Mouse (Mus musculus) hindlimb bud, embryonic 11.5 days (tissue): ENCODE data around the gene Gm20777.
"Not testable (repeated sequence)": the region's sequence is repeated elsewhere in the genome, so short reads cannot be mapped to it uniquely, and the experiment has no call there.

Source experiments
- DNase-seq: peaks from one replicate; pipeline ENCODE4 v3.0.0-alpha.2; 2012; ENCODE audit warnings: low read depth, low spot score; ENCODE audit errors: extremely low spot score

Gene Gm20777

DNA sequence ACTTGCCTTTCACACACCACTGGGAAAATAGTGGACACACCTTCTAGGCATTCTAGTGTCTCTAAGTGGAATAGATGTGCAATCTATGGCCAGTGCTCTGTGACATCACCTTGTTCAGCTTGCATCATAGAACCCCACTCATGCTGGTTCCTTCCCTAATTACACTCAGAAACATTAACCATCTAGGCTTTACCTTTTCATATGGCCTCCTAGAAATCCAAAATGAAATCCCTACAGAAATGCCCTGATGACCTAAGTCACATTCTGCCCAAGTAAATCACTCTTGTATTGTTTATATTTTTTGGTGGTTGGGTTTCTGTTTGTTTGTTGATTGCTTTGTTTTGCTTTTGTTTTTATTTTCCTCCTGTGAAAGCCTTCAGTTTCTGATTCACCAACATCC is at the start of gene Gm20777:
Gm20777 (minus strand) TSS at position 101 of the 400 bp plus-strand sequence.
- DNase-seq = not testable (repeated sequence)

DNA sequence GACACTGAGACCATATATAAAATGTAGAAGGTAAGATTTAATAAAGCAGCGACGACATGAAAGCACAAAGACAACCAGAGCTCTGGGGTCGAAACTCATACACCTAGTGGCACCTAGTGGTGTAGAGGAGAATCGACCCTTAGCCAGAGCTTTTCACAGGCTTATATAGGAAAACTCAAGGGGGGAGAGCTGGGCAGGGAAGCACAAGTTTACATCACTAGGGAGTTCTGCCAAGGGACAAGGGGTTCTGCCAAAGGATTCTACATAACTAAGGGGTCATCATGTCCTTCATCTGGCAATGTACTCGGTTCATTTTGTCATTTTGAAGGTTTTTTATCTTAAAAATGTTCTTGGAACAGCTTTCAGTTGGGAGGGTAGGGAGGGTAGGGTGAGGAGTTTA is 42.7 kb downstream of the Gm20777 start:
- not testable (repeated sequence) for DNase-seq

DNA sequence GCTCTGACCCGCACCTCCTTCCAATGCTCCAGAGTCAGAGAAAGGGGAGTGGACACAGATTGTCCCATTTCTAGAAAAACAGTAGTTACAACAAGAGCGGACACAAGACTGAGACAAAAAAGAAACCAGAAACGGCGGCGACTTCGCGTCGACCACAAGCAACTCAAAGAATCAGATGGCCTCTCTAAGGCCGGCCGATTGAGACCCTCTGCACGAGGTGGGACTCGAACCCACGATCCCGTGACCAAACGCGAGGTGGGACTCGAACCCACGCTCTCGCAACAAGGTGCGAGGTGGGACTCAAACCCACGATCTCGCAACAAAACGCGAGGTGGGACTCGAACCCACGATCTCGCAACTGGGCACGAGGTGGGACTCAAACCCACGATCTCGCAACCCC is 43.5 kb downstream of the Gm20777 start:
- not testable (repeated sequence) for DNase-seq

GRCm38 (mm10) chrY:10708226-10708625 is 44.0 kb downstream of the Gm20777 start:
- not testable (repeated sequence) for DNase-seq

DNA sequence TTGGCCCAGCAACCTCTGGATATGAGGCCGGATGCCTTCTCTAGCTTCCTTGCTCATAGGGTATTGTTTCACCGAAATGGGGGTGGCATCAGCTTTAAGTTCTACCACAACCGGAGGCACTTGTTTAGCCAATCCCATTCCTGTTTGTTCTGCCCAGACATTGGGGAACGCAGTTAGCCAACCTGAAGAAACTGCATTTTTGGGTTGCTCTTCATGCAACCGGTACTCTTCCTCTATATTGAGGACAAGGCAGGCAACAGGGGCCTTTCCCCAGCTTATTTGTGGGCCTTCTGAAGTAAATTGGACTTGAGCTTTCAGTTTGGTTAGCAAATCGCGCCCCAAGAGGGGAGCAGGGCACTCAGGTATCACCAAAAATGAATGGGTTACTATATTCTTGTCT is 45.6 kb downstream of the Gm20777 start:
- DNase-seq = not testable (repeated sequence)
